In the genomic region with DNA sequence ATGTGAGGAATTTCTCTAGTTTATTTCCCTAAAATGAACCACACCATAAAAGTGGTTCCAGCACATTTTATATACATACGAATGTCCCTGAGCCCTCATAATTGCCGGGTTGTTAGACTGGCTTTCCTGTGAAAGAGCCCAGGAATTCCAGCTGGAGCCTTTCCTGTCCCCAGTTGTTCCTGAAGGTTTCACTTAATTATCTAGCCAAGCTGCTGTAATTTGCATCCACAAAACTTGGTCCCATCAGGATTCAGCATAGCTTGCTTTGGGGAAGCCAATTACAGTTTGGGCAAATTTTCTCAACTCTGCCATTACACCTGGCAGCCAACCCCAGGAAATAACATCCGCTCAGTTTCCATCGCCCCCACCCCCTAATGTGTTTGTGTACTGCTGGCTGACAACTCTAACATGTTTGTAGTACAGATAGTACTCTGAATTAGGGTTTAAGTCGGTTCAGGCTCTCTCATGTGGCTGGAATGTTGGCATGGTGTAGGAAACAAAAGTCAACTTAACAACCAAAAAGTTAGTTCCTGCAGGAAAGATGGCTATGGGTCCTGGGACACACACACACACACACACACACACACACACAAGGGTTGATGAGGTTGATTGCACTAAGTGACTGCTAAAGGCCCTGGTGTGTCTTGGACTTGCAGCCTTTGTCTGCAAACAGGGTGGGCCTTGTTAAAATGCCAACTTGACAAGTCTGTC, we compare ENCODE assay signal across 10 mouse cellular contexts. TPM values are rescaled to one million over a fixed set of nuclear protein-coding genes. Genes with fewer than 3 reads are reported as not detected.
DNase-seq lines count a peak whose midpoint lies in the region; ATAC-seq lines count a peak whose summit lies in the region.
"Had no signal": no experiment of that assay in that cellular context is flagged by ENCODE, and none has a peak within 500 bp of the region (broad histone marks: within the 10 kb centered on the region; RNA-seq: fewer than 3 reads in every experiment).

No protein-coding gene starts in this region.

- H3K4me3 ChIP-seq in embryonic facial prominence, embryonic 15.5 days (replicated peaks), result no peak overlapping the region
- no peak overlapping the region for H3K4me3 ChIP-seq in hindbrain, embryonic 14.5 days (replicated peaks; ENCODE audit: low read length)

- DNase-seq in embryo, embryonic 11 days, result peak; percentile 13
- DNase-seq in embryo, embryonic 10 days (ENCODE audit: low spot score), result no peak
- DNase-seq in hindbrain, embryonic 14.5 days (ENCODE audit: low spot score), result no peak
- peak; percentile 47 to 77 for DNase-seq in lung, postnatal 4 days
- DNase-seq in frontal cortex, postnatal 36 days (ENCODE audit: low spot score in 2 of 2), result no peak
- no peak for DNase-seq in frontal cortex, postnatal 14 days (ENCODE audit: low spot score in 2 of 2)
- no peak for DNase-seq in left cerebral cortex, postnatal 4 days
- DNase-seq: cerebellum, adult 2 months; right cerebral cortex, postnatal 4 days had no signal

- WGBS in embryonic facial prominence, embryonic 15.5 days, result 34% methylated on average over 5 of the region's 5 CpGs
- WGBS in hindbrain, embryonic 14.5 days, result 47% methylated on average over 5 of the region's 5 CpGs

- no peak overlapping the region for H3K9ac ChIP-seq in embryonic facial prominence, embryonic 15.5 days
- no peak overlapping the region for H3K9ac ChIP-seq in hindbrain, embryonic 14.5 days

- H3K9me3 ChIP-seq in embryonic facial prominence, embryonic 15.5 days (replicated peaks), result no peaks in the 10 kb centered on the region
- H3K9me3 ChIP-seq in hindbrain, embryonic 14.5 days (ENCODE audit: control insufficient read depth, low read length), result no peaks in the 10 kb centered on the region

- intact Hi-C loops in left cerebral cortex, postnatal 4 days (cut with DNase I), result no loop called here

- peak overlapping the region; percentile 55 for H3K27ac ChIP-seq in embryonic facial prominence, embryonic 15.5 days (replicated peaks)
- no peak overlapping the region for H3K27ac ChIP-seq in hindbrain, embryonic 14.5 days

- peak; percentile 75 for ATAC-seq in embryonic facial prominence, embryonic 15.5 days (ENCODE audit: insufficient number of reproducible peaks, low FRiP score, low TSS enrichment, low read depth)
- peak; percentile 51 for ATAC-seq in hindbrain, embryonic 14.5 days (ENCODE audit: low FRiP score)

- H3K4me2 ChIP-seq in embryonic facial prominence, embryonic 15.5 days (replicated peaks), result no peak overlapping the region
- H3K4me2 ChIP-seq in hindbrain, embryonic 14.5 days (replicated peaks), result no peak overlapping the region

- H3K27me3 ChIP-seq in embryonic facial prominence, embryonic 15.5 days, result no peaks in the 10 kb centered on the region
- H3K27me3 ChIP-seq in hindbrain, embryonic 14.5 days (ENCODE audit: control insufficient read depth, insufficient read depth, low read length), result no peaks in the 10 kb centered on the region

- peaks cover 17% of the 10 kb centered on the region; the same call in 1 of the 2 replicates for H3K4me1 ChIP-seq in embryonic facial prominence, embryonic 15.5 days
- H3K4me1 ChIP-seq in hindbrain, embryonic 14.5 days (replicated peaks; ENCODE audit: control insufficient read depth, insufficient read depth, low read length), result peaks cover 22% of the 10 kb centered on the region

- no peaks in the 10 kb centered on the region for H3K36me3 ChIP-seq in embryonic facial prominence, embryonic 15.5 days
- no peaks in the 10 kb centered on the region for H3K36me3 ChIP-seq in hindbrain, embryonic 14.5 days (replicated peaks; ENCODE audit: control insufficient read depth, insufficient read depth)

RNA-seq across cellular contexts. Expression of a gene that starts 34.3 kb away (rescaled TPM):
- polyA plus RNA-seq in embryonic facial prominence, embryonic 15.5 days (2015; fragmentation: Nextera tagmentation; extraction: Ambion mirVana), result 23.4 and 25.7 TPM in 2 replicates
- 17.6 and 21.0 TPM in 2 replicates for polyA plus RNA-seq in hindbrain, embryonic 14.5 days (2014; fragmentation: Nextera tagmentation; extraction: Ambion mirVana)
- 10 to 100 TPM; 16.7 to 19.1 TPM for total RNA-seq in left cerebral cortex, postnatal 4 days (2021)

Comparison
In these comparisons a context has a peak if more than half of its experiments do, and no peak if none do; other contexts are left out.
1. DNase-seq: peak in embryo, embryonic 11 days (single experiment) and lung, postnatal 4 days (2 of 2); none in embryo, embryonic 10 days (single experiment), hindbrain, embryonic 14.5 days (single experiment), frontal cortex, postnatal 36 days (0 of 2), frontal cortex, postnatal 14 days (0 of 2) and left cerebral cortex, postnatal 4 days (single experiment).